In genomic region chr13:103225895-103226815, GRCm38 (mm10) we compare ENCODE assay signal across 13 mouse cellular contexts.
DNase-seq lines count a peak whose midpoint lies in the region; ATAC-seq lines count a peak whose summit lies in the region.
"Had no signal": no experiment of that assay in that cellular context is flagged by ENCODE, and none has a peak within 500 bp of the region (broad histone marks: within the 10 kb centered on the region; RNA-seq: fewer than 3 reads in every experiment).

No protein-coding gene starts in this region.

- H3K36me3 ChIP-seq in forebrain, embryonic 12.5 days (replicated peaks), result no peaks in the 10 kb centered on the region
- H3K36me3 ChIP-seq in forebrain, embryonic 10.5 days (replicated peaks), result no peaks in the 10 kb centered on the region
- no peaks in the 10 kb centered on the region for H3K36me3 ChIP-seq in hindbrain, embryonic 12.5 days
- no peaks in the 10 kb centered on the region for H3K36me3 ChIP-seq in neural tube, embryonic 14.5 days (ENCODE audit: control insufficient read depth, insufficient read depth, low read length)
- H3K36me3 ChIP-seq: limb, embryonic 15.5 days had no signal

- H3K4me3 ChIP-seq in forebrain, embryonic 12.5 days (replicated peaks), result no peak overlapping the region
- no peak overlapping the region for H3K4me3 ChIP-seq in forebrain, embryonic 10.5 days
- H3K4me3 ChIP-seq in hindbrain, embryonic 12.5 days, result no peak overlapping the region
- no peak overlapping the region for H3K4me3 ChIP-seq in neural tube, embryonic 14.5 days (ENCODE audit: low read depth, low read length)
- H3K4me3 ChIP-seq: erythroblast, embryonic 14.5 days; limb, embryonic 15.5 days had no signal

- DNase-seq in forebrain, embryonic 10.5 days (ENCODE audit: extremely low spot score, low spot score), result no peak
- peak; percentile 31 for DNase-seq in layer of hippocampus, adult 9-11 months
- DNase-seq in layer of hippocampus, postnatal 25 days (ENCODE audit: extremely low spot score in 1 of 2, low spot score in 1 of 2), result no peak
- DNase-seq in thymus, postnatal 0 days (ENCODE audit: low spot score), result no peak
- no peak for DNase-seq in ovary, postnatal 14 days (ENCODE audit: low spot score)
- DNase-seq: cerebellum, adult 18-20 months; gastrocnemius, postnatal 10 days; lung, postnatal 36 days had no signal

- peaks cover 8% of the 10 kb centered on the region for H3K4me1 ChIP-seq in forebrain, embryonic 12.5 days
- H3K4me1 ChIP-seq in forebrain, embryonic 10.5 days, result peaks cover 20% of the 10 kb centered on the region
- H3K4me1 ChIP-seq in hindbrain, embryonic 12.5 days, result peaks cover 14% of the 10 kb centered on the region
- H3K4me1 ChIP-seq in neural tube, embryonic 14.5 days (ENCODE audit: control insufficient read depth, insufficient read depth, low read length), result peaks cover 9% of the 10 kb centered on the region; the same call in 1 of the 2 replicates

- no peak overlapping the region for H3K27ac ChIP-seq in forebrain, embryonic 12.5 days
- no peak overlapping the region for H3K27ac ChIP-seq in forebrain, embryonic 10.5 days
- peak overlapping the region; percentile 48; the same call in 1 of the 2 replicates for H3K27ac ChIP-seq in hindbrain, embryonic 12.5 days
- peak overlapping the region; percentile 24; the same call in 1 of the 2 replicates for H3K27ac ChIP-seq in neural tube, embryonic 14.5 days (ENCODE audit: low read depth, low read length)

- no peak overlapping the region for H3K9ac ChIP-seq in forebrain, embryonic 12.5 days
- H3K9ac ChIP-seq in hindbrain, embryonic 12.5 days, result no peak overlapping the region
- H3K9ac ChIP-seq in neural tube, embryonic 14.5 days (replicated peaks; ENCODE audit: low read depth, low read length), result no peak overlapping the region
- H3K9ac ChIP-seq: limb, embryonic 15.5 days had no signal

- WGBS in forebrain, embryonic 12.5 days, result 61% methylated on average over 17 of the region's 17 CpGs
- 65% methylated on average over 17 of the region's 17 CpGs for WGBS in forebrain, embryonic 10.5 days
- WGBS in hindbrain, embryonic 12.5 days, result 48% methylated on average over 17 of the region's 17 CpGs
- WGBS in neural tube, embryonic 14.5 days, result 51% methylated on average over 17 of the region's 17 CpGs

- H3K27me3 ChIP-seq in forebrain, embryonic 12.5 days, result no peaks in the 10 kb centered on the region
- no peaks in the 10 kb centered on the region for H3K27me3 ChIP-seq in forebrain, embryonic 10.5 days (ENCODE audit: poor library complexity, severe bottlenecking)
- H3K27me3 ChIP-seq in hindbrain, embryonic 12.5 days, result no peaks in the 10 kb centered on the region
- no peaks in the 10 kb centered on the region for H3K27me3 ChIP-seq in neural tube, embryonic 14.5 days (ENCODE audit: control insufficient read depth, insufficient read depth, low read length)
- H3K27me3 ChIP-seq: limb, embryonic 15.5 days had no signal

- H3K9me3 ChIP-seq in forebrain, embryonic 12.5 days, result no peaks in the 10 kb centered on the region
- no peaks in the 10 kb centered on the region for H3K9me3 ChIP-seq in forebrain, embryonic 10.5 days
- no peaks in the 10 kb centered on the region for H3K9me3 ChIP-seq in hindbrain, embryonic 12.5 days (replicated peaks)
- no peaks in the 10 kb centered on the region for H3K9me3 ChIP-seq in neural tube, embryonic 14.5 days (ENCODE audit: control insufficient read depth, low read length)
- H3K9me3 ChIP-seq: limb, embryonic 15.5 days had no signal

- H3K4me2 ChIP-seq in forebrain, embryonic 12.5 days, result no peak overlapping the region
- H3K4me2 ChIP-seq in hindbrain, embryonic 12.5 days (replicated peaks), result no peak overlapping the region
- no peak overlapping the region for H3K4me2 ChIP-seq in neural tube, embryonic 14.5 days (ENCODE audit: low read depth, low read length)
- H3K4me2 ChIP-seq: limb, embryonic 15.5 days had no signal

- 0 out of 2 replicates have a peak, but pooled peaks have one; percentile 33 for ATAC-seq in forebrain, embryonic 12.5 days (ENCODE audit: low FRiP score)
- ATAC-seq in hindbrain, embryonic 12.5 days (ENCODE audit: low FRiP score), result no peak
- peak; percentile 9 for ATAC-seq in neural tube, embryonic 14.5 days (ENCODE audit: low read depth)

Comparison
In these comparisons a context has a peak if more than half of its experiments do, and no peak if none do; other contexts are left out.
1. H3K27ac ChIP-seq: peak in hindbrain, embryonic 12.5 days (single experiment) and neural tube, embryonic 14.5 days (single experiment); none in forebrain, embryonic 12.5 days (single experiment) and forebrain, embryonic 10.5 days (single experiment).